Mouse (Mus musculus) left cerebral cortex, postnatal 14 days (tissue): ENCODE measurements around the gene Hlcs. TPM values are rescaled to one million over a fixed set of nuclear protein-coding genes. Genes with fewer than 3 reads are reported as not detected.

Experiments used
- DNase-seq, 2 experiments: peaks; one replicate each; pipeline ENCODE4 v3.0.0; 2021 to 2022; ENCODE audit warnings: low spot score in 2 of 2, mixed read lengths in 1 of 2
- intact Hi-C: fragments of 180-260 bp; cut with DNase I; formaldehyde crosslinking; loops from one replicate; pipeline ENCODE4 v1.15.1; 2025
- total RNA-seq, 2 experiments: library from RNA; stranded (reverse); gene quantifications; 2 replicates each; pipeline ENCODE4 v1.2.3; 2021

The Hlcs gene
- total RNA-seq, 2 experiments from 2014 or later, result 14.0 to 15.8 TPM

DNA sequence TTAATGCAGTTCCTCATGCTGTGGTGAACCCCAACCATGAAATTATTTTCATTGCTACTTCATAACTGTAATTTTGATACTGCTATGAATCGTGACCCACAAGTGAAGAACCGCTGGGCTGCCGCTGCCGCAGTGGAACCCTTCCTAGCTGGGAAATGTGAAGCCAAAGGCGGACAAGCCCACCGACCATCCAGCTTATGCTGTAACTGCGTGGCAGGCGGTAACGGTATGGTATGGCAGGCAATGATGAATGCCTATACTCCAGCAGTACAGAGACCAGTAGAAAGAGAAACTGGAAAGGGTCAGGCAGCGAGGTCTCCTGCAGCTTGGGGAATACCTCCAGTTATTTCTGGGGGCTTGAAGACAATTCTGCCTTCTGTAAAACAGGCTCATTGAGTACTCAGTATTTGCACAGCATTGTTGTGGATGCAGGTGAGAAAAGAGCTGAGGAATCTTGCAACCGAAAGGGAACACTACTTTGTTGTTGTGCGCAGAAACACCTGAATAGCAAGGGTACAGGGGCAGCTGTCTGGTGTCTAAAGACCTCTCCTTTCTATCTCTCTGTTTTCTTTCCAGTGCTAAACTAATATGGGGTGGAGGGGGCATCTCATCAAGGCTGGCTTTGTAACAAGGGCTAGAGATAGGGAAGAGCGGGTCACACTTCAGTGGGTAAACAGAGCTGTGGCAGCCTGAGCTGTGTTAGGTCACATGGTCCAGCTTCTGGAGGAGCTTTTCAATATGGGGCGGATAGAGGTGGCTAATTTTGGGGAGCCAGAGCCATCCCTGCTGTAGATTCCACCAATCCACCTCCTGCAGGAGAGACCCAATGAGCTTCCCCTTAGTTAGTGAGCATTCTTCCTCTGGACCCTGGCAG lies 224.3 kb downstream of the Hlcs start:
- no peak for DNase-seq
- intact Hi-C loops, result loop anchor here (10.0 kb wide), 1 partner anchor 1394 kb away; no protein-coding TSS in a partner anchor

DNA sequence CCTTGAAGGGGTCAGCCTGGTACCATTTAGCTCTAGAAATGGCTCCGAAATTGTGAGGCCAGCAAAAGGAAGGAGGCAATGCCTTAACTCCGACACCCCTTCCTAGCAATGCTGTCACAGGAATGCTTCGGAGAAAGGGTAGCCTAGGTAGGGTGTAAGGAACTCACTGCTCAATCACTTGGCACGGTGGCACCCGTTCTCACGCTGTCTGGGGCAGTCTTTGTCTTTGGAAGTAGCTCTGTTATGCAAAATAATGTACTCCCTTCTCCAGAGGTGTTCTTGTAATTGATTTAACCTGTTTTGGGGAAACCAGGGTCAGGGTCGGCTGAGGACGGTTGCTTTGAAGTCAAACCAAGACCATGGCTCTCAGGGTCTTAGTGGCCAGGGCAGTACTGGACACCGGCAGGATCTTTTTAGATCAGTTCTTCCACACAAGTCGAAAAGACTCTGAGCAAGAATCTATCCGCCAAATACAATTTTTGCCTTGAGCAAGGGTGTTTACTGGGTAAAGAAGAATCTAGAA lies 225.1 kb downstream of the Hlcs start:
- intact Hi-C loops, result loop anchor here (10.0 kb wide), 1 partner anchor 1393 kb away; no protein-coding TSS in a partner anchor
- no peak for DNase-seq

DNA sequence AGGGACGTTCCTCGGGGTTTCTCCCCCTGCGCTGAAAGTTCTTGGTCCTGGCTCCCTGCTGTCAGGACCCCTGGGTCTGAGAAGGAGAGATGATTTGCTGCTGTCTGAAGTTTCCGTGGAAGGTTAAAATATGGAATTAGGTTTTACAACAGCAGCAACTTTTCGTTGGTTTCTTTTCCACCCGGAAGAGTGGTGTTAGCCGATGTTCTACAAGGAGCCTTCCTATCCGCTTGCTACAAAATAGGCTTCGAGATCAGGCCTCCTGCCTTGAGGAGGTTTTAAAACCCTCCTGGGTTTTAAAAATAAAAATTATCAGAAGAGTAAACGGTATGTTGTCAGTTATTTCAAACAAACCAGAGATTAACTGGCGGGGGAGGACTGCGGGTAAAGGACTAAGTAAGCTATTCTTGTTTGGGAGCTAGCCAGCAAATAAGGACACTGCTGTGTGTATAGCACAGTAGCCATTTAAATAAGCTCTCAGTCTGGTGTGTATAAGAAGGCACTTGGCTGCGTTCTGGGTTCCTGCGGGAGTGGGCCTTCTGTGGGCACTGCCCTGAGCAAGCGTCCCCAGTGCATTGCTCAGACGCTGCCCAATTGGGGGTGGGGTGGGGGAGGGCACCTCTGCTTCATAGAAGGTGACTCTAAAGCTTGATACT lies 225.7 kb downstream of the Hlcs start:
- no peak for DNase-seq
- intact Hi-C loops, result loop anchor here (10.0 kb wide), 1 partner anchor 1393 kb away; no protein-coding TSS in a partner anchor

DNA sequence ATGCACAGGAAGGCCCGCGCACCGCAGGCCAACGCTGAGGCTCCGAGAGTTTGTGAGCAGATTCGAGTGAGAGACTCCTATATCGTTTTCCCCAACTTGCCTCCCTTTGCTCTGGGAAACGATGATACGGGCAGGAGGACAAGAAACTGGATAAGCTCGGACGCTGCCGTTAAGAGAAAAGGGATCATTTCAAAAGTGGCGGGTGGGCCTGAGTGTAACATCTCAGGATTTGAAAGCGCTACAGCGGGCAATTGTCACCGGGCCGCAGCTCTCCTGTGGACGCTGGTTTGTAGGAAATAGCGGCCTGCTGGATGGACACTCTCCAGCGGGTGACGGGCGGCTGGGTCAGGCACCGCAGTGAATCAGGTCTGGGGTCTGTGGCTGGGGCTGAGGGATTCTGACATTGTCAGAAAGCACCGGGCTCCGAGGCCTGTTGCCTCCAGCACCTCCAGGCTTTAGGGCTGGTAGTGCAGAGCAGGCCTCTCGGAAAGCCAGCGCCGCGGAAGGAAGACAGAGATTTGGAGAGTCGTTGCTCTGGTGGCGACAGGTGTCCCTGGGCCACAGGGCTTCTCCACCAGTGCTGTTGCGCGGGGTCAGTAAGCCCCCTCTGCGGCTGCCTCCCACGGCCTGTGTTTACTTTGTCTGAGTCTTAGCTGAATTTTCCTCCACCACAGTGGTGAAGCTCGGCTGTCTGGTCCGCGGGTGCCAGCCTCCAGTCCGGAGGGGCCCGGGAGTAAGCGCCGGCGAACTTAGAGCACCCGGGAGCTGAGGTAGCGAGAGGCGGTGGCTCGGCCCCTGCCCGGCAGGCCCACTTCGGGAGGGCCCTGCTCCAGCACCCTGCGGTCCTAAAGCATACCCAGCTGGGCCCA lies 226.4 kb downstream of the Hlcs start:
- intact Hi-C loops, result loop anchor here (10.0 kb wide), 1 partner anchor 1392 kb away; no protein-coding TSS in a partner anchor
- DNase-seq, result no peak

DNA sequence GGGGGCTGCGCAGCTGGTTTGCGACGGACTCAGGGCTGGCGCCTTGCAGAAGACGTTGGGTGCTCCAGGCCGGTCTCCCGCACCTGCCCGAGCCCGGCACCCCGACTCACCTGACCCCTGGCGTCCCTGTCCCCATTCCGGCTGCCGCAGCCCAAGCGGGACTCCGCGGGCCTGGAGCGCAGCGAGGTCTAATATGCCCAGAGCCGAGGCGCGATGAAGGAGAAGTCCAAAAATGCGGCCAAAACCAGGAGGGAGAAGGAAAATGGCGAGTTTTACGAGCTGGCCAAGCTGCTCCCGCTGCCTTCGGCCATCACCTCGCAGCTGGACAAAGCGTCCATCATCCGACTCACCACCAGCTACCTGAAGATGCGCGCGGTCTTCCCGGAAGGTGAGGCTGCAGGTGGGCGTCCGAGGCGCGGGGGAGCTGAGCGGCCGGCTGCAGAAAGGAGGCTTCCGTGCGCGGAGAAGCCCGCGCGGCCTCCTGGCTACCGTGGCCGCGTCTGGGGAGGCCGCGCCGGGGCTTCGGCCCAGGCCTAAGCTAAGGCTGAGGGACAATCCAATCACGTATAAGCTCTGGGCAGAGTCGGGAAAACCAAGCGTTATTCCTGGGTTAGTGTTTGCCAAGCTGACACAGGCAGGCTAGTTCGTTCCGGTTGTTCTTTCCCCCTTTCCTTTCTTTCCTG lies 227.6 kb downstream of the Hlcs start:
- intact Hi-C loops, result loop anchor here (10.0 kb wide), 1 partner anchor 1391 kb away; no protein-coding TSS in a partner anchor
- DNase-seq, result no peak

DNA sequence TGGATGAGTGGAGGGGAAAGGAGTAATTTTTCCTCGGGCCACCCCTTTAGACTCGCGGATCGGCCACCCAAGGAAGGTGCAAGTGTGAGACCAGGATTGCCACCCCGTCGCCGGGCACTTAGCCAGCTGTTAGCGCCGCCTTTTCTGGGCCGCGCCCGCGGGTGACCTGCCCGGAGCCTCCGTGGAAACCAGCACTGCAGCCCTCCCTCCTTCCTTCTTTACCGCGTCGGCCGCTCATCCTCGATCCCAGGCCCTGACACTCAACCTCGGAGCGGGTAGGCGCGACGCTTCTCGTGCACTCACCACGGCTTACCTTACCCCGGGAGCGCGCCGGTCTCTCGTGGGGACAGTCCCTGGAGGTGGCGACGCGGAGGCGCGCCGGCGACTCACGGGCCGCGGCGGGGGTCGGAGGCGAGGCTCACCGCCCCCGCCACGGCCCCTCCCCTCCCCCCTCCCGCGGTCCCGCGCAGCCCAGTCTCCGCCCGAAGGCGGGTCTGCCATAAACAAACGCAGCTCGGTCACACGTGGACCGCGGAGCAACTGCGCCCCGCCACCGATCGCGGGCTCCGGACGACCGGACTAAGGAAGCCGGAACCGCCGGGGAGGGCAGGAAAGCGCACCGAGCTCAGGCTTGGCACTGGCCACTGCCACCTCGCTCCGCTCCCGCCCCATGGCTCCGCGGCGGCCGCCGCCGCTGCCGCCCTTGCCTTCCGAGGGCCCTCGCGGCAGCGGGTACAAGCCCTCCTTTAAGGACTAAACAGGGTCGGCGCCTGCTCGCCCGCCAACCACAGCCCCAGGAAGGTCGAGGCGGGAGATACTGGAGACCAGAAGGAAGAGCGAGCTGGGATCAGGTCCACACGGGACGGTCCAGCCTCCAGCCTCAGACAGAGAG lies 228.4 kb downstream of the Hlcs start, which contains the start of gene Sim2:
Gene Sim2, plus strand, starts transcription at position 221 of the 892 bp plus-strand sequence.
- no peak for DNase-seq
- intact Hi-C loops, result loop anchor here (10.0 kb wide), 1 partner anchor 1390 kb away; no protein-coding TSS in a partner anchor

DNA sequence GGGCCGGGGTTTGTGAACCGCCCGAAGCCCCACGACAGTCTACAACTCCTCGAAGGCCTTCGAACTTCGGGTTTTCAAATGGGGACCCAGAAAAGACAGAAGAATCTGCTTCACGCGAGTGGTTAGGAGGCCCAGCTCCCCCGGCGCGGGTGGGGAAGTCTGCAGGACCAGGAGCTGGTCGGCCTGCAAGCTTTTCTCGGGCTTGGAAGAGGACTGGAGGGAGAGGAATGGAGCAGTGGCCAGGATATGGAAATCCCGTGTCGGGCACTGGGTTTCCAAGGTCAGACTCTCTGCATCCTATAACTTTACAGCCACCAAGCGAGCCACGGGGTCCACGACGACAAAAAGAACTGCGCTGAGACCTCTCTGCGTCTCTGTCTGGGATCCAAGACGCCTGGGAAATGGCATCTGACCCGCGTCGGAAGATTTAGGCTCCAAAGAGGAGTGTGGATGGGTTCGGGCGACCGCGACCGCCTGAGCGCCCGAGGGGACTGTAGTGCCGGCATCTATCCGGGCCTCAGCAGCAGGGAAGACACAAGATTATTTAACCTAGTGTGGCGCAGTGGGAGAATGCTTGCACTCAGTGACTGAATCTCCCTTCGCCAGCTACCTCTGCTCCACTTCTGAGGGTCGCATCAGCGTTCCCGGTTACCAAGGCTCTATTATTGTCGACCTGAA lies 229.4 kb downstream of the Hlcs start:
- no peak for DNase-seq
- intact Hi-C loops, result loop anchor here (10.0 kb wide), 1 partner anchor 1389 kb away; no protein-coding TSS in a partner anchor

DNA sequence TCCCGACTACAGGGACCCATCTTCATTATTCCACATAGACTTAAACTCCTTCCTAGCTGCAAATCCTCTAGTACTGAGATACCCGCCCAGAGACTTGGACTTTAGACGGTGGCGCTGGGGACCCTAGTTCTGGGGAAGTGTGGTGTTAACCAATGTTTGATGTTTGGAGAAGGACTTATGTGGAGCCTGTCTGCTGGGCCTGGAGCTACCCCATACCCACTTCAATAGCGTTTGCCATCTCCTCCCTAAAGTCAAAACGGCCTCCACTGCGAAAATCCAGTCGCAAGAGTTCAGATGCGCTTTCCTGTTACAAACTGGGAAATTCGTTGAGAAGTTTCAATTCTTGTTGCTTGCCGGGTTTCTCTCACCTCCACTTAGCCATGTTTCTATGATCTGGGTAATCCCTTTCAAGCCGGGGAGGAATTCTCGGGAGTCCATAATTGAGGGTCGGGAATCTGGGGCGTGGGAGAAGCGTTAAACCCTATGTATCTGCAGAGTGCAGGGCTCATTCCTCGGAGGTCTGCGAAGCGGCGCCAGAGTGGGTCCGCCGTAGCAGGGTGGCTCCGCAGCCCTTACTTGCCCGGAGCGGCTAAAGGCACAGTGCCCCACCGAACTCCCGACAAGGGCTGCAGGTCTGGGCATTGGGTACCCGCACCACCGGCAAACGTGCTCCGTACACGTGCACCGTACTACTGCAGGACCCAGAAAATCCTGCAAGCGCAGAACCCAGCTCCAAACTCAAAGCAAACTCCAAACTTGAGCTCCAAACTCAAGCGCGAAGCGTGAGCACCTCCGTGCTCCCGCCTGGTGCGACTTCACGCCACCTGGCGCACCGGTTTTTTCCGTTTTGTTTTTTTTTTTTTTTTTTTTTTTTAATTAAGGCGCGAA lies 230.2 kb downstream of the Hlcs start:
- DNase-seq, result no peak

DNA sequence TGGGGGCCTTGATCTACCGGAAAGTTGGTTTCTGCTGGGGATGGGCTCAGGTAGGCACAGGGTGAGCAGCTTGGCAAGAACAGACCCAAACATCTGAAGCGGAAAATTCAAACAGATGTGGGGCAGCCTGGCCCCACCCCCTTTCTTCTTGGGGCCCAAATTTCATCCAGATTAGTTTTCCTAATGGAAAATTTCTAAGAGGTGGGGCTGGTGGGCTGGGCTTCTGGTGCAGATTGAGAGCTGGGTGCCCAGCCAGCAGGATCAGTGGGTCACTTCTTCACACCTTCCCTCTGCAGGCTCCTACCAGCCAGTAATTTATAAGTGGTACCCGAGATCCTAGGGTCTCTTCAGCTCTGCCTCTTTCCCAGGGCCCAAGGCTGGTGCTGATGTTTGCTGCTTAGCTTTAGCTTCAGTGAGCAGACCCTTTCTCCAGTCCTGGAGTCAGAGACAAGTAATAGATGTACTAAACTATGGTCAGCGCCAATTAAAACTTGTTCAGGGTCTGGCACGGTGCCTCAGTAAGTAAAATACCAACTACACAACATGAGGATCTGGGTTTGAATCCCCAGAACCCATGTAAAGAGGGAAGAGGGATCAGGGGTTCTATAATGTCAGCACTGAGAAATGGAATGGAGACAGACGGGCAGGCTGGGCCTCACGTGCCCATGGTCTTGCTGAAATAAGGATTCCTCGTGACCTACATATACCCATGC lies 231.2 kb downstream of the Hlcs start:
- no peak for DNase-seq
- intact Hi-C loops, result loop anchor here (2.0 to 10.0 kb wide), 2 partner anchors 15 to 1387 kb away; no protein-coding TSS in a partner anchor

More for the DNA sequence above, 230.2 kb downstream of the Hlcs start:
- intact Hi-C loops, result loop anchor here (10.0 kb wide), 1 partner anchor 1388 kb away; no protein-coding TSS in a partner anchor

DNA sequence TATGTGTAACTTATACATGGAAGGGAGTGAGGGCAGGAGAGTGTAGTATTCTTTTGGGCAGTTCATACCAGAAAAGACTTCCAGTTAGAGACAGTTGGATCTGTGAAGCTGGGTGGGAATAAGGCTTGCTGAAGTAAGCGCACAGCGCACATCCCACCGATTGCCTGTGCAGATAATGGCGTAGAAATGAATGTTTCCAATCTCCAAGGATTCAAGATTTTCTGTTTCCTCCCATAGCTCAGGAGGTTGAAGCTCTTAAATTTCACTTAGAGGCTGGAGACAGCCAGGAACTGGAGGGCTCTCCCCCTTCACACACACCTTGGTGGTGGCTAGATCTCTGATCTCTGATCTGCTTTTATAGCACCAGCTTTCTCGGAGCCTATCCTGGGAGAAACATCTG lies 231.8 kb downstream of the Hlcs start:
- intact Hi-C loops, result loop anchor here (2.0 to 10.0 kb wide), 2 partner anchors 15 to 1387 kb away; no protein-coding TSS in a partner anchor
- no peak for DNase-seq

DNA sequence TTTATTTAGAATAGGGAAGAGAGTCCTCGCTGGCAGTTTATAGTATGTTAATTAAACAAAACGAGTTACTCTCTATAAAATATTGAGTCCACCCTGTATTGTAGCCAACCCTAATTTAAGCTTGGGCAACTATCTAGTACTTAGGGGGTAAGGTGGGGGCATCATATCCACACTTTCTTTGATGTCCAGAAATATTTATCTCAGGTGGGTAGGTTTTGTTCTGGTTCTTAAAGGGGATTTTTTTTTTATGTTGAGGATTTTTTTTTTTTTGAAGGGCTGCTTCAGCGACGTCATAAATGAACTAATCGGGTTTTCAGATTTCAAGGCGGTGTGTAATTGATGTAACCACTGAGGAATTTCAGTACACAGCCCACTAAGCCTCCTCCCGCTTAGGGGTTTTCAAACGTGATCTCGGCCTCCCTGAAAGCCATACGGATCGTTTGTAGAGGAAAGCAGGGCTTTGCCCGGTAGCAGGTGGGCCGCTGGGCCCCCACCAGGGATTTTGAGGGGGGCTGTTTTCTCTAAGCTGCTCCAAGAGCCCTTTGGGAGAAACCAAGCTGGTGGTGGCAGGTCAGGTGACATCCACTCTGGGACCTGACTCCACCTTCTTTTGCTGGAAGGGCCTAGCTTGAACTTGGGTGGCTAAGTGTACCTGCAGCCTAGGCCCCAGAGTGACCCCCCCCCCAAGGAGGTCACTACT lies 233.4 kb downstream of the Hlcs start:
- no peak for DNase-seq
- intact Hi-C loops, result loop anchor here (2.0 to 10.0 kb wide), 2 partner anchors 17 to 1385 kb away; no protein-coding TSS in a partner anchor

DNA sequence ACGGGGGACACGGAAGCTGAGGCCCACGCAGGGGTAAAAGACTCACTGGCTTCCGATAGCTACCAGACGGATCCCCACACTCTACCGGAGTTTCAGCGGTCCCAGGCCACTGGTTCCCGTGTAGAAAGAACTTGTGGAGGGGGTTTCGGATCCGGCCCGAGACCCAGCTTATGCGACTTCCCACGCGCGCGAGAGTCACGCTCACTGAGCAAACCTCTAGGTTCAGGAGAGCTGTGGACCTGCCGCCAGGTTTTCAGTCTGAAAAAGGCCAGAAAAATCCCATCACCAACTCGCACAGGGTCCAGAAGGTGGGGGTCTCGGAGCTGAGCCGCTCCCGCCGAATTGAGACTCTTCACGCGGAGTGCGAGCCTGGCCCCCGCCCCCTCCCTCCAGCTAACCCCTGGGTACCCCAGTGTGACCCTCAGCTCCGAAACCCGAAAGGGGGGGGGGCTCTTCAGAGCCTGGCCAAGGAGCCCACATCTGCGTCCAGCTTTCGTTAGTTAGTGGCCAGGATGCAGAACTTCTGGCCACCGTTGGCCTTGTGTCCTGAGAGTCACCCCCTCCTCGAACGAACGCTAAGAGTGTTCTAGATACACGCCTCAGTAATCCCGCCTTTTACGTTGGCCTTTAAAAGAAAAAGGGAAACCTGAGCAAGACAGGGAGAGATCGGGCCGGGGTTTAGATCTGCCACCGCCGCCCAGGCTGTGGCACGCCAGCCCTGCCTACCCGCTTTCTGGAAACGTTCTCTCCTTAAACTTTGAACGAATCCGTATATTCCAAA lies 234.1 kb downstream of the Hlcs start:
- intact Hi-C loops, result no loop called here
- DNase-seq, result no peak
